Mouse (Mus musculus) limb, embryonic 15.5 days (tissue): ENCODE measurements around the gene Fosb. TPM values are rescaled to one million over a fixed set of nuclear protein-coding genes. Genes with fewer than 3 reads are reported as not detected.

Experiments
- ATAC-seq: fragments of 200-750 bp; cut with Nextera tagmentation; 2 replicates; pipeline ENCODE4 v1.8.0; 2017; ENCODE audit warnings: low read depth, moderate TSS enrichment; ENCODE audit not compliant: insufficient number of reproducible peaks, low FRiP score, low TSS enrichment
- H3K27ac ChIP-seq: fragments of 300-500 bp; sonication (generic); 2 replicates; pipeline ENCODE4 v1.5.1; 2015; ENCODE audit warnings: moderate library complexity, mild to moderate bottlenecking, inconsistent platforms
- H3K27me3 ChIP-seq: fragments of 300-500 bp; sonication (generic); 2 replicates; pipeline ENCODE4 v1.6.1; 2015; ENCODE audit warnings: inconsistent platforms
- H3K36me3 ChIP-seq: fragments of 300-500 bp; sonication (generic); 2 replicates; pipeline ENCODE4 v1.6.1; 2015; ENCODE audit warnings: inconsistent platforms
- H3K4me1 ChIP-seq: fragments of 300-500 bp; sonication (generic); 2 replicates; pipeline ENCODE4 v1.6.1; 2015; ENCODE audit warnings: inconsistent platforms
- H3K4me2 ChIP-seq: fragments of 300-500 bp; sonication (generic); 2 replicates; pipeline ENCODE4 v1.6.1; 2015; ENCODE audit warnings: mild to moderate bottlenecking, inconsistent platforms
- H3K4me3 ChIP-seq: fragments of 300-500 bp; sonication (generic); 2 replicates; pipeline ENCODE4 v1.5.1; 2015; ENCODE audit warnings: mild to moderate bottlenecking, inconsistent platforms
- H3K9ac ChIP-seq: fragments of 300-500 bp; sonication (generic); 2 replicates; pipeline ENCODE4 v1.6.1; 2015; ENCODE audit warnings: inconsistent platforms
- H3K9me3 ChIP-seq: fragments of 300-500 bp; sonication (generic); 2 replicates; pipeline ENCODE4 v1.6.1; 2016; ENCODE audit warnings: inconsistent platforms
- WGBS: fragments of 180-500 bp; shearing (Covaris S2); methylation state at CpG from one replicate; pipeline ENCODE4 v1.1.7; 2015; 5-methylcytosine and 5-hydroxymethylcytosine counted together
- polyA plus RNA-seq: library from polyadenylated mRNA; unstranded; fragments of >200 nt; fragmentation: Nextera tagmentation; extraction: Ambion mirVana; gene quantifications from 2 replicates; pipeline ENCODE4 v1.2.1, GENCODE M21; 2015

Fosb gene
- polyA plus RNA-seq, 1 experiment from 2014 or later: 0.29 TPM

DNA sequence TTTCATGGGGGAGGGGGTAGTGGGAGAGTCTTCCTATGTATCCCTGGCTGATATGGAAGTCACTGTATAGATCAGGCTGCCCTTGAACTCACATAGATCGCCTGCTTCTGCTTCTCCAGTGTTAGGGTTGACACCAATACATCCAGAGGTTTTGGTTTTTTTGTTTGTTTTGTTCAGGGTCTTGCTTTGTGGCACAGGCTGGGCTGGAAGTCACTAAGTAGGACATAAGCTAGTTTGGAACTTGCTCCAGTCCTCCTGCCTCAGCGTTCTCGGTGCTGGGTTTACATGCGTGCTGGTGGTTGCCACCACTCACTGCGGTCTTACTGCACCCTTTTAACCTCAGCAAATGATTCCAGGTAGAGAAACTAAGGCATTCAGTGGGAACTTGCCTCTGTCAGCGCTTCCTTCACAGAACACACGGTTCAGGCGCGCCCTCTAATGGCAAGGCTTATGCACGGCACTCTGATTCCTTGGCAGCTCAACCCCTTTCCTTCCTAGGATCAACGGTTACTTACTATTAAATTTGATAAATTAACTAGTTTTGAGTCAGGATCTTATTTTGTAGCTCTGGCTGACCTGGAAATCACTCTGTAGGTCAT, 33.5 kb upstream of the Fosb start:
- H3K4me2 ChIP-seq: no peak overlapping the region
- no peak overlapping the region for H3K9ac ChIP-seq
- no peak overlapping the region for H3K27ac ChIP-seq
- peaks cover 10% of the 10 kb centered on the region for H3K36me3 ChIP-seq
- H3K9me3 ChIP-seq: no peaks in the 10 kb centered on the region
- peaks cover 13% of the 10 kb centered on the region; the same call in 1 of the 2 replicates for H3K27me3 ChIP-seq
- ATAC-seq: no peak
- no peak overlapping the region for H3K4me3 ChIP-seq
- H3K4me1 ChIP-seq: peaks cover 48% of the 10 kb centered on the region
- WGBS: under 1% methylated on average over 11 of the region's 11 CpGs

DNA sequence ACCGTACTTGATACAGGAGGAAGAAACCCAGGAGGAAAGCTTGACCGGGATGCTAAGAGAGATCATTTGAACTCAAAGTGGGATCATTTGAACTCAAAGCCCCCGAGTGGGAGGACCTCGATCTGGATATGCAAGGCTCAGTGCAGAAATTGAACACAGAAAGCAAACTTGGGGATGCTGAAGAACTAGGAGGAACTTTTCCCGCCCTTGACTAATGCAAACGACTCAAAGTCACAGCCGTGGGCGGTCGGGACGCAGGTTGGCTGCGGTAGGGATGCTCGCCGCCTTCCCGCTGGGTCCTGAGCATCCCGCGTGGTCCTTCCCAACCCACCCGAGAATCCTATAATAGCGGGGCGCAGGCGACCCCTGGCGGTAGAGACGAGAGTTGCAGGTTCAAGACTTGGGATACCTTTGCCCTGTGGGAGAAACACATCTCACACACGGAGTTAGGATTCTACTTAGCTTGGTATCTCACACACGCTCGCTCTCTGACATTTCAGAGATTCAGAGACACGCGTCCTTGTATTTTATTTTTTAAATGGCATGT, 32.7 kb upstream of the Fosb start:
- Histone ChIP-seq H3K4me1 (peaks cover 48% of the 10 kb centered on the region), H3K27me3 (peaks cover 13% of the 10 kb centered on the region; the same call in 1 of the 2 replicates), H3K27ac (peak overlapping the region; percentile 14; the same call in 1 of the 2 replicates), H3K9ac (peak overlapping the region; percentile 41), H3K4me3 (peak overlapping the region; percentile 46), H3K9me3 (no peaks in the 10 kb centered on the region), H3K4me2 (peak overlapping the region; percentile 93), H3K36me3 (peaks cover 2% of the 10 kb centered on the region)
- WGBS: under 1% methylated on average over 27 of the region's 27 CpGs
- no peak for ATAC-seq

DNA sequence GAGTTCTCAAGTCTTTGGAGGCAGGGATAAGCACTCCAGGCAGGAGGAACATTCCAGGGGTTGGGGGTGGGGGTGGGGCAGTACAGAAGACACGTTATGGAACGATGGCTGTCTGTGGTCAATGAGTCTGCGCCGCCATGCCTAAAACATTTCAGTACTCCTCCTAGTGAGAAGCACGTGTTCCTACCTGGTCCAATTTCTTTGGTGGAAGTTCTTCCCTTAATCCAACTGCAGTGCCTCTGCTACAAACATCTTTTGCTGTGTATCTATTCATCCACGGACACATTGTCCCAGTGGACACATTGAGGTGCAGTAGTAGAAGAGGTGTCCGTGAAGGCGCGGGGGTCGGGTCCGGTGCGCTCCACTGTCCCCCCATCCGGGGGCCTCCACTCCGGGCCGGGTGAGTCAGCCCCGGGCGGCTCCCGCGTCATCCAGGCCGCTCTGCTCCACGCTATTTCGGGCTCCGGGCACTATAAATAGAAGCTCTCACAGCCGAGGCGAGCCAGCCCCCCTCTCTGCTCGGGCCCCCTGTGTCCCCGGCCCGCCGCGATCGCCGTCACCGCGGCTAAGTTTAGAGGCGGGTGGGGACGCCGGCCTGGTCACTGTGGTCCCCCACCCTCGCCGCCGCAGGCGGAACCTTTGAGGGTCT, 32.0 kb upstream of the Fosb start:
- under 1% methylated on average over 40 of the region's 41 CpGs for WGBS
- Histone ChIP-seq H3K27me3 (peaks cover 13% of the 10 kb centered on the region; the same call in 1 of the 2 replicates), H3K9ac (peak overlapping the region; percentile 41), H3K36me3 (no peaks in the 10 kb centered on the region), H3K27ac (peak overlapping the region; percentile 14; the same call in 1 of the 2 replicates), H3K9me3 (no peaks in the 10 kb centered on the region), H3K4me1 (peaks cover 48% of the 10 kb centered on the region), H3K4me3 (peak overlapping the region; percentile 46), H3K4me2 (peak overlapping the region; percentile 93)
- ATAC-seq: peak; percentile 25; the same call in 1 of the 2 replicates

DNA sequence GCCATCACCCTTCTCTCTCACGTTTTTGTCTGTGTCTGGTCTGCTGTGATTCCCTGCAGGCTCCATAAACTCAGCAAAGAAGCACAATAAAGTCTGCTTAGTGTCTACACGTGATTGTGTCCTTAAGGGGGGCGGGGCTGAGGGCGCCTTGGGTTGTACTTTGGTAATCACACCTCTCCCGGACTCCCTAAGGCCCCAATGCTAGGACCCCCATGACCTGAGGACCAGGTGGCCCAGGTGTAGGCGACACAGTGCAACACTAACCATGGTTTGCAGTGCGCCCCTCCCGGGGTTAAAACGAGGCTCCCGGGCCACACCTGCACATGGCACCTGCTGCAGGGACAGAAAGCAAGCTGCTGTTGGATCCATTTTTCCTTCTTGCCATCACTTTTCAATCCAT, 31.4 kb upstream of the Fosb start:
- 19% methylated on average over 10 of the region's 10 CpGs for WGBS
- peaks cover 45% of the 10 kb centered on the region for H3K4me1 ChIP-seq
- peaks cover 13% of the 10 kb centered on the region; the same call in 1 of the 2 replicates for H3K27me3 ChIP-seq
- no peak overlapping the region for H3K27ac ChIP-seq
- H3K4me3 ChIP-seq: peak overlapping the region; percentile 46; the same call in 1 of the 2 replicates
- no peak for ATAC-seq
- H3K4me2 ChIP-seq: peak overlapping the region; percentile 93
- H3K9ac ChIP-seq: no peak overlapping the region
- H3K36me3 ChIP-seq: no peaks in the 10 kb centered on the region
- H3K9me3 ChIP-seq: no peaks in the 10 kb centered on the region

DNA sequence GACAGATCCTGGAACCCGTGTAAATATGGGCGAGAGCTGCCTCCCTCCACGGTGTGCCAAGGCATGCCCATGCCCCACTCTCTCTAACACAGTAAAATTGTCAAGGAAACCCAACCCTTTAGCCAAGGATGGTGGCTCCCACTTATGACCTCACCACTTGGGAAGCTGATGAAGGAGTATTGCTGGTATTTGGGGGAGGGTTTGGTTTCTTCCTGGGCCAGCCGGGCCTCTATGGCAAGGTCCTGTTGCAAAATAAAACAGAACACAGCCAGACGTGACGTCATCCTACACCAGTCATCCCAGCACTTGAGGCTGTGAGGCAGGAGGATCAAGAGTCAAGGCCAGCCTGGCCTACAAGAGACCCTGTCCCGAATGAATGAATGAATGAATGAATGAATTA, 28.7 kb upstream of the Fosb start:
- Histone ChIP-seq H3K9ac (no peak overlapping the region), H3K36me3 (no peaks in the 10 kb centered on the region), H3K4me1 (peaks cover 23% of the 10 kb centered on the region), H3K27me3 (peaks cover 13% of the 10 kb centered on the region; the same call in 1 of the 2 replicates), H3K4me3 (no peak overlapping the region), H3K9me3 (no peaks in the 10 kb centered on the region), H3K4me2 (no peak overlapping the region), H3K27ac (0 out of 2 replicates have a peak overlapping the region, but pooled peaks have one; percentile 18)
- WGBS: 54% methylated on average over 7 of the region's 7 CpGs
- ATAC-seq: no peak

DNA sequence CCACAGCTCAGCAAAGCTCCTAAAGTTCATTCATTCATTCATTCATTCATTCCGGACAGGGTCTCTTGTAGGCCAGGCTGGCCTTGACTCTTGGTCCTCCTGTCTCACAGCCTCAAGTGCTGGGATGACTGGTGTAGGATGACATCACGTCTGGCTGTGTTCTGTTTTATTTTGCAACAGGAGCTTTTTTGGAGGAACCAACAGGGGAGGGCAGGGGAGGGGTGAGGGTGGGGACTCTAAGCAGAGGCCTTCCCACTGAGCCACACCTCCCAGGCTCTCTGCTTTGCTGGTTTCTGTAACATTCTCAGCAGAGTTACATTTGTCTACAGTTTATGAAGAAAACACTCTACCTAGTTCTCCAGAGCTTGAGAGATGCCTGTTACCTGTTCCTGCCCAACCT, 28.2 kb upstream of the Fosb start:
- H3K27ac ChIP-seq: 0 out of 2 replicates have a peak overlapping the region, but pooled peaks have one; percentile 18
- no peak overlapping the region for H3K4me3 ChIP-seq
- no peaks in the 10 kb centered on the region for H3K9me3 ChIP-seq
- H3K36me3 ChIP-seq: no peaks in the 10 kb centered on the region
- H3K9ac ChIP-seq: no peak overlapping the region
- H3K4me1 ChIP-seq: peaks cover 19% of the 10 kb centered on the region
- WGBS: 57% methylated on average over 2 of the region's 2 CpGs
- no peak for ATAC-seq
- peaks cover 13% of the 10 kb centered on the region; the same call in 1 of the 2 replicates for H3K27me3 ChIP-seq
- H3K4me2 ChIP-seq: no peak overlapping the region

DNA sequence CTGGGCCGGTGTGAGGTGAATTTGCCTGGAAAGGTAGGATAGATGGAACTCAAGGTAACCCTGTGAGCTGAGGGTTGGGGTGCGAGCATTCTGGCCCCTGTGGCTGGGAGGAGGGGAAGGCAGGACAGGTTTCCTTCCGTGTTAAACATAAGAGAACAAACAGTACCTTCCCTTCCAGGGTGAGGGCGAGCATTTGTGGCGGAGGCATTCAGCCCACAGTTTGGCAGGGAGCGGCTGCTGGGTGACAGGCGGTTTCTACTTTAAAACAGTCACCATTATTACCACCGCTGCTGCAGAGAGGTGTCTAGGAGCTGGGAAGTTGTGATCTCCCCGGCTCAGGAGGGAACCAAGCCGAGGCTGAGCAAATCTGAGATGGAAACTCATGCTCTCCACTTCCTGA, 27.3 kb upstream of the Fosb start:
- H3K27ac ChIP-seq: no peak overlapping the region
- H3K36me3 ChIP-seq: no peaks in the 10 kb centered on the region
- H3K4me2 ChIP-seq: no peak overlapping the region
- H3K9ac ChIP-seq: no peak overlapping the region
- H3K4me1 ChIP-seq: peaks cover 14% of the 10 kb centered on the region
- no peak for ATAC-seq
- H3K27me3 ChIP-seq: peaks cover 7% of the 10 kb centered on the region; the same call in 1 of the 2 replicates
- H3K9me3 ChIP-seq: no peaks in the 10 kb centered on the region
- H3K4me3 ChIP-seq: no peak overlapping the region
- 57% methylated on average over 10 of the region's 10 CpGs for WGBS

DNA sequence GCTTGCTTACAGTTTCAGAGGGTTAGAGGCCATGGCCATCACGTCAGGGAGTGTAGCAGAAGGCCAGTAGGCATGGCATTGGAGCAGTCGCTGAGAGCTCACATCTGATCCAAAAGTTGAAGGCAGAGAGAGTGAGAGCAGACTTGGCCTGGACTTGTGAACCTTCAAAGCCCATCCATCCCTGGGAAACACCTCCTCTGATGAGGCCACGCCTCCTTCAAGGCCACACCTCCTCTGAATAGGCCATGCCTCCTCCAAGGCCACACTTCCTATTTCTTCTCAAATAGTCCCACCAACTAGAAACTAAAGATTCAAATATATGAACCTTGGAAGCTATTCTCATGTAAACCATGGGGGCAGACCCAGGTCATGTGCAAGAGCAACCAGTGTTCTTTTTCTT, 25.7 kb upstream of the Fosb start:
- H3K9ac ChIP-seq: no peak overlapping the region
- WGBS: 27% methylated on average over 3 of the region's 3 CpGs
- no peak for ATAC-seq
- no peak overlapping the region for H3K4me2 ChIP-seq
- H3K4me3 ChIP-seq: no peak overlapping the region
- no peaks in the 10 kb centered on the region for H3K9me3 ChIP-seq
- H3K36me3 ChIP-seq: no peaks in the 10 kb centered on the region
- H3K27me3 ChIP-seq: no peaks in the 10 kb centered on the region
- no peak overlapping the region for H3K27ac ChIP-seq
- peaks cover 4% of the 10 kb centered on the region; the same call in 1 of the 2 replicates for H3K4me1 ChIP-seq

DNA sequence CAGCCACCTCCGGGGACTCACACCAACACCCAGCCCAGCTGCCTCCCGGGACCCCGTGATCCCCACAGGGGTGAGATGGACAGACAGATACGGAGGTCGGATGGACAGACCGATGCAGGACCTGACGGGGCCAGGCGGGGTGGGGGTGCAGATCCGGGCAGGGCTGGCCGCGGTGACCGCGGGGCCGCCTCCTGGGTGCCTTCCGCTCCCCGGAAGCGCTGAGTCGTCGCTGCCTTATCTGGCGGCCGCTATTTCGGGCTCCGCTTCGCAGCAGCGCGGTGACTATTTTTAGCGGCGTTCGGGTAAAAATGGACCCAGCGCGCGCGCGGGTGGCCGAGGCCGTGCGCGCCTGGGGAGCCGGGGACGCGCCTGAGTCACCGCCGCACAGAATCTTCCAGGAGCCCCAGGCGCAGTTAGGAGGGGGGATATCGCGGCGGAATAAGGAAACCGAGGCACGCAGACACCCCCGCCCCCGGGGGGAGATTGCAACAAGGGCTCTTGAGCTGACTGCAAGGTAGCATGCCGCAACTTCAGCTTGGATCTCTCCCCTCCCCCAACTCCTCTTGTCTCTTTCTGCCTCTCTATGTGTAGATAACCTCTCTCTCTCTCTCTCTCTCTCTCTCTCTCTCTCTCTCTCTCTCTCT, 23.0 kb upstream of the Fosb start:
- H3K36me3 ChIP-seq: no peaks in the 10 kb centered on the region
- peak overlapping the region; percentile 56 for H3K9ac ChIP-seq
- peaks cover 7% of the 10 kb centered on the region for H3K4me1 ChIP-seq
- peak overlapping the region; percentile 76 for H3K4me2 ChIP-seq
- no peak; the same call in 1 of the 2 replicates for ATAC-seq
- H3K27ac ChIP-seq: peak overlapping the region; percentile 14; the same call in 1 of the 2 replicates
- no peaks in the 10 kb centered on the region for H3K9me3 ChIP-seq
- peak overlapping the region; percentile 62 for H3K4me3 ChIP-seq
- no peaks in the 10 kb centered on the region for H3K27me3 ChIP-seq
- under 1% methylated on average over 52 of the region's 52 CpGs for WGBS

DNA sequence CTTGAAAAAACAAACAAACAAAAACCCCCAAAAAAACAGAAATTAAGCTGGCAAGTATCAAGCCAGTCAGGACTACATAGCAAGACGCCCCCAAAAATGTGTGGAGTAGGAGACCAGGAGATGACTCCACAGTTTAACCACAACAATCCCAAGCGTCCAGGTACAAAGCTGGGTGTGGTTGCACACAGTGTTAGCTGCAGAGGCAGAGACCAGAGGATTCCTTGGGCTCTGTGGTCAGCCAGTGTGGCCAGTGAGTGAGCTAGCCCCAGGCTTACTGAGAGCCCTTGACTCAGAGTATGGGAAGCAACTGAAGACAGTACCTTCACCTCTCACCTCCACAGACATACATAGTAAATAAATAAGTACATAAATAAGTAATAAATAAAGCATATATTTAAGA, 22.1 kb upstream of the Fosb start:
- no peak overlapping the region for H3K9ac ChIP-seq
- H3K36me3 ChIP-seq: no peaks in the 10 kb centered on the region
- no peak for ATAC-seq
- H3K27me3 ChIP-seq: no peaks in the 10 kb centered on the region
- no peaks in the 10 kb centered on the region for H3K9me3 ChIP-seq
- H3K4me3 ChIP-seq: no peak overlapping the region
- 65% methylated on average over 2 of the region's 2 CpGs for WGBS
- H3K4me2 ChIP-seq: no peak overlapping the region
- peaks cover 16% of the 10 kb centered on the region for H3K4me1 ChIP-seq
- H3K27ac ChIP-seq: no peak overlapping the region

DNA sequence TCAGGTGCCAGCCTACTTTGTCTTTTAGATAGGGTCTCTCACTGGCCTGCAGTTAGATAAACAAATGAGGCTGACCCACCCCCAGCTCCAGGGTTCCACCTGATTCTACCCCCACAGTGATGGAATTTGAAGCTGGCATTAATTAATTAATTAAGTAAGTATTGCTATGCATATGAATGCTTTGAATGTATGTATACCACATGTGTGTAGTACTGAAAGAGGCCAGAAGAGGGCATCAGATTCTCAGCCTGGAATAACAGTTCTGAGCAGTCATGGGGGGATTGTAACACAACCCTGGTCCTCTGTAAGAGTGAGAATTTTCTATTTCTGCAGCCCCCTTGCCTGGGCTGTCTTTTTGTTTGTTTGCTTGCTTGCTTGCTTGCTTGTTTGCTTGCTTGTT, 18.6 kb upstream of the Fosb start:
- H3K4me3 ChIP-seq: no peak overlapping the region
- H3K36me3 ChIP-seq: no peaks in the 10 kb centered on the region
- peaks cover 27% of the 10 kb centered on the region for H3K4me1 ChIP-seq
- no peak overlapping the region for H3K27ac ChIP-seq
- no peak overlapping the region for H3K9ac ChIP-seq
- H3K27me3 ChIP-seq: no peaks in the 10 kb centered on the region
- no peak for ATAC-seq
- H3K4me2 ChIP-seq: no peak overlapping the region
- H3K9me3 ChIP-seq: no peaks in the 10 kb centered on the region

DNA sequence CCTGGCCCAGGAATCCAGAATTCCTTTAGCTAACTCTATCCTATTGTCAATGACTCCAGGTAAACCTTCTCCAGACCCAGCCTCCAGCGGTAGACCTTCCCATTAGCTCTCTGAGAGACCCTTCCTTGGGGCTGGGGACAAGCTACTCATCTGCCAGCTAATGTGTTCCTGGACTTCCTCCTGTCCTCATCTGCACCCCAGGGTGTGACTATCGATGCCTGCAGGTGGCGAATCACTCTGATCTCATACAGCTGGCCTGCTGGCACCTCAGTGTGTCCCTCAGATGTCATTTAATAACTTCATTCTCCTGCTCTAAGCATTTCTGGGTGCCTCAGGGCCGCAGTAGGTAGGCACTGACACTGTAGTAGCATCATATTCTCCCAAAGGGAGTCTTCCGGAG, 17.9 kb upstream of the Fosb start:
- H3K9ac ChIP-seq: no peak overlapping the region
- H3K4me3 ChIP-seq: no peak overlapping the region
- no peaks in the 10 kb centered on the region for H3K9me3 ChIP-seq
- 79% methylated on average over 5 of the region's 5 CpGs for WGBS
- H3K4me1 ChIP-seq: peaks cover 26% of the 10 kb centered on the region
- H3K27me3 ChIP-seq: no peaks in the 10 kb centered on the region
- ATAC-seq: no peak
- no peak overlapping the region for H3K27ac ChIP-seq
- no peak overlapping the region for H3K4me2 ChIP-seq
- no peaks in the 10 kb centered on the region for H3K36me3 ChIP-seq
